Mouse (Mus musculus): Measurements from ENCODE around the gene Def8. TPM values are rescaled to one million over a fixed set of nuclear protein-coding genes. Genes with fewer than 3 reads are reported as not detected.
A peak's percentile ranks its signal among the peaks of the same experiment; 100 is the strongest.

Def8 gene
- polyA plus RNA-seq, 1 experiment = 81.6 TPM

- TF ChIP-seq CTCF (IDR thresholded peaks at IDR 0.05; ENCODE audit: low read depth, low read length) = peak; percentile 72
- TF ChIP-seq EP300 (IDR thresholded peaks at IDR 0.05; ENCODE audit: insufficient read depth, low read depth, low read length) = peak; percentile 51
- no peak for TF ChIP-seq POLR2A (IDR thresholded peaks at IDR 0.05; ENCODE audit: insufficient read depth, low read length)
- Histone ChIP-seq H3K9ac (ENCODE audit: low read depth, poor library complexity, severe bottlenecking) (peak overlapping the region; percentile 51; the same call in 1 of the 2 replicates), H3K27me3 (ENCODE audit: control insufficient read depth, insufficient read depth, low read length, poor library complexity, severe bottlenecking) (no peaks in the 10 kb centered on the region), H3K4me1 (ENCODE audit: control insufficient read depth, insufficient read depth, low read length) (no peaks in the 10 kb centered on the region), H3K4me3 (ENCODE audit: low read depth, low read length) (peak overlapping the region; percentile 27; the same call in 1 of the 2 replicates), H3K27ac (ENCODE audit: insufficient read depth, low read length) (peak overlapping the region; percentile 84), H3K9me3 (replicated peaks; ENCODE audit: control insufficient read depth, insufficient read depth, low read length, poor library complexity, severe bottlenecking) (peaks cover 10% of the 10 kb centered on the region), H3K36me3 (ENCODE audit: control insufficient read depth, insufficient read depth, low read length, poor library complexity, severe bottlenecking) (peaks cover 5% of the 10 kb centered on the region; the same call in 1 of the 2 replicates)
Measured at GRCm38 (mm10) chr8:123422056-123422780, 1.1 kb upstream of the Def8 start.

- peaks cover 5% of the 10 kb centered on the region; the same call in 1 of the 2 replicates for H3K36me3 ChIP-seq (ENCODE audit: control insufficient read depth, insufficient read depth, low read length, poor library complexity, severe bottlenecking)
- no peaks in the 10 kb centered on the region for H3K27me3 ChIP-seq (ENCODE audit: control insufficient read depth, insufficient read depth, low read length, poor library complexity, severe bottlenecking)
- no peaks in the 10 kb centered on the region for H3K4me1 ChIP-seq (ENCODE audit: control insufficient read depth, insufficient read depth, low read length)
- H3K9me3 ChIP-seq (replicated peaks; ENCODE audit: control insufficient read depth, insufficient read depth, low read length, poor library complexity, severe bottlenecking) = peaks cover 14% of the 10 kb centered on the region
- H3K9ac ChIP-seq (ENCODE audit: low read depth, poor library complexity, severe bottlenecking) = no peak overlapping the region; the same call in 1 of the 2 replicates
- H3K4me3 ChIP-seq (ENCODE audit: low read depth, low read length) = no peak overlapping the region
- no peak overlapping the region for H3K27ac ChIP-seq (ENCODE audit: insufficient read depth, low read length)
- no peak for TF ChIP-seq CTCF (IDR thresholded peaks at IDR 0.05; ENCODE audit: low read depth, low read length)
- no peak for TF ChIP-seq POLR2A (IDR thresholded peaks at IDR 0.05; ENCODE audit: insufficient read depth, low read length)
- no peak for TF ChIP-seq EP300 (IDR thresholded peaks at IDR 0.05; ENCODE audit: insufficient read depth, low read depth, low read length)
Measured at GRCm38 (mm10) chr8:123422781-123423159, 557 bp upstream of the Def8 start.

GRCm38 (mm10) chr8:123426511-123427509 is 3.5 kb downstream of the Def8 start:
- no peak for TF ChIP-seq EP300 (IDR thresholded peaks at IDR 0.05; ENCODE audit: insufficient read depth, low read depth, low read length)
- no peak for TF ChIP-seq CTCF (IDR thresholded peaks at IDR 0.05; ENCODE audit: low read depth, low read length)
- no peak for TF ChIP-seq POLR2A (IDR thresholded peaks at IDR 0.05; ENCODE audit: insufficient read depth, low read length)
- no peaks in the 10 kb centered on the region for H3K36me3 ChIP-seq (ENCODE audit: control insufficient read depth, insufficient read depth, low read length, poor library complexity, severe bottlenecking)
- H3K27ac ChIP-seq (ENCODE audit: insufficient read depth, low read length) = no peak overlapping the region
- H3K27me3 ChIP-seq (ENCODE audit: control insufficient read depth, insufficient read depth, low read length, poor library complexity, severe bottlenecking) = no peaks in the 10 kb centered on the region
- no peak overlapping the region for H3K9ac ChIP-seq (ENCODE audit: low read depth, poor library complexity, severe bottlenecking)
- H3K4me3 ChIP-seq (ENCODE audit: low read depth, low read length) = no peak overlapping the region
- H3K4me1 ChIP-seq (ENCODE audit: control insufficient read depth, insufficient read depth, low read length) = no peaks in the 10 kb centered on the region
- H3K9me3 ChIP-seq (replicated peaks; ENCODE audit: control insufficient read depth, insufficient read depth, low read length, poor library complexity, severe bottlenecking) = peaks cover 48% of the 10 kb centered on the region

- Histone ChIP-seq H3K9me3 (replicated peaks; ENCODE audit: control insufficient read depth, insufficient read depth, low read length, poor library complexity, severe bottlenecking) (peaks cover 58% of the 10 kb centered on the region), H3K4me3 (ENCODE audit: low read depth, low read length) (no peak overlapping the region), H3K36me3 (ENCODE audit: control insufficient read depth, insufficient read depth, low read length, poor library complexity, severe bottlenecking) (no peaks in the 10 kb centered on the region), H3K9ac (ENCODE audit: low read depth, poor library complexity, severe bottlenecking) (no peak overlapping the region), H3K27me3 (ENCODE audit: control insufficient read depth, insufficient read depth, low read length, poor library complexity, severe bottlenecking) (no peaks in the 10 kb centered on the region), H3K27ac (ENCODE audit: insufficient read depth, low read length) (no peak overlapping the region), H3K4me1 (ENCODE audit: control insufficient read depth, insufficient read depth, low read length) (no peaks in the 10 kb centered on the region)
- TF ChIP-seq POLR2A (IDR thresholded peaks at IDR 0.05; ENCODE audit: insufficient read depth, low read length) (no peak), CTCF (IDR thresholded peaks at IDR 0.05; ENCODE audit: low read depth, low read length) (no peak), EP300 (IDR thresholded peaks at IDR 0.05; ENCODE audit: insufficient read depth, low read depth, low read length) (no peak)
Measured at GRCm38 (mm10) chr8:123427639-123428275, 4.4 kb downstream of the Def8 start.

GRCm38 (mm10) chr8:123428343-123428893 is 5.1 kb downstream of the Def8 start:
- no peak overlapping the region for H3K4me3 ChIP-seq (ENCODE audit: low read depth, low read length)
- peaks cover 64% of the 10 kb centered on the region for H3K9me3 ChIP-seq (replicated peaks; ENCODE audit: control insufficient read depth, insufficient read depth, low read length, poor library complexity, severe bottlenecking)
- H3K9ac ChIP-seq (ENCODE audit: low read depth, poor library complexity, severe bottlenecking) = no peak overlapping the region
- no peaks in the 10 kb centered on the region for H3K27me3 ChIP-seq (ENCODE audit: control insufficient read depth, insufficient read depth, low read length, poor library complexity, severe bottlenecking)
- no peak overlapping the region for H3K27ac ChIP-seq (ENCODE audit: insufficient read depth, low read length)
- no peaks in the 10 kb centered on the region for H3K4me1 ChIP-seq (ENCODE audit: control insufficient read depth, insufficient read depth, low read length)
- no peaks in the 10 kb centered on the region for H3K36me3 ChIP-seq (ENCODE audit: control insufficient read depth, insufficient read depth, low read length, poor library complexity, severe bottlenecking)
- TF ChIP-seq POLR2A (IDR thresholded peaks at IDR 0.05; ENCODE audit: insufficient read depth, low read length) = no peak
- no peak for TF ChIP-seq EP300 (IDR thresholded peaks at IDR 0.05; ENCODE audit: insufficient read depth, low read depth, low read length)
- TF ChIP-seq CTCF (IDR thresholded peaks at IDR 0.05; ENCODE audit: low read depth, low read length) = no peak

Data from ES-Bruce4 (cell line).